Mouse (Mus musculus) CH12.LX (cell line): ENCODE data around the gene Scd3. TPM values are rescaled to one million over a fixed set of nuclear protein-coding genes. Genes with fewer than 3 reads are reported as not detected.
A peak's percentile ranks its signal among the peaks of the same experiment; 100 is the strongest.

ENCODE experiments used
- DNase-seq: peaks from one replicate; pipeline ENCODE4 v3.0.0-alpha.2; 2013; ENCODE audit errors: extremely low read depth
- H3K27ac ChIP-seq: 2 replicates; pipeline ENCODE4 v1.5.1; 2012; ENCODE audit warnings: low read depth, mild to moderate bottlenecking, control low read depth, moderate library complexity; ENCODE audit not compliant: insufficient read depth
- H3K27me3 ChIP-seq: replicated peaks from 2 replicates; pipeline ENCODE3; 2012; ENCODE audit warnings: inconsistent platforms
- H3K36me3 ChIP-seq, 2 experiments: replicated peaks in 1 of 2; 2 replicates each; pipeline versions ENCODE3 to v1.6.1; 2012; ENCODE audit warnings: inconsistent platforms in 1 of 2, low read length in 1 of 2, mild to moderate bottlenecking in 1 of 2, mixed read lengths in 1 of 2, moderate library complexity in 1 of 2; ENCODE audit not compliant: control insufficient read depth in 1 of 2, insufficient read depth in 1 of 2
- H3K4me1 ChIP-seq, 2 experiments: 2 replicates each; pipeline ENCODE4 v1.6.1; 2012; ENCODE audit warnings: inconsistent platforms in 1 of 2, moderate library complexity in 1 of 2; ENCODE audit not compliant: insufficient read depth in 2 of 2, control insufficient read depth in 1 of 2
- H3K4me2 ChIP-seq: 2 replicates; pipeline ENCODE4 v1.6.1; 2012; ENCODE audit warnings: low read depth, mild to moderate bottlenecking, control low read depth; ENCODE audit not compliant: poor library complexity, insufficient read depth, severe bottlenecking
- H3K4me3 ChIP-seq, 3 experiments: fragments of 150-350 bp in 1 of 3; sonication (generic) in 1 of 3; replicated peaks in 1 of 3; 2 replicates each; pipeline versions ENCODE3 to v1.5.1; 2011 to 2012; ENCODE audit warnings: low read depth in 2 of 3, low read length in 2 of 3, mild to moderate bottlenecking in 2 of 3, moderate library complexity in 2 of 3, control low read depth in 1 of 3, improper control_type of control experiment in 1 of 3, inconsistent platforms in 1 of 3, mixed read lengths in 1 of 3; ENCODE audit not compliant: poor library complexity in 1 of 3
- H3K79me2 ChIP-seq: replicated peaks from 2 replicates; pipeline ENCODE4 v1.6.1; 2012; ENCODE audit warnings: mild to moderate bottlenecking, moderate library complexity; ENCODE audit not compliant: control insufficient read depth, poor library complexity, insufficient read depth, severe bottlenecking; ENCODE audit errors: extremely low read depth
- H3K9ac ChIP-seq: 2 replicates; pipeline ENCODE4 v1.6.1; 2012; ENCODE audit warnings: low read depth, mild to moderate bottlenecking, control low read depth, moderate library complexity; ENCODE audit not compliant: insufficient read depth
- H3K9me3 ChIP-seq: replicated peaks from 2 replicates; pipeline ENCODE3; 2012; ENCODE audit warnings: low read length, inconsistent platforms, mixed read lengths
- CHD2 ChIP-seq: IDR thresholded peaks from 2 replicates; pipeline ENCODE4 v1.6.1; 2011; ENCODE audit warnings: low read length, improper control_type of control experiment
- CTCF ChIP-seq, 2 experiments: IDR thresholded peaks in 1 of 2; conservative IDR thresholded peaks in 1 of 2; 2 replicates each; pipeline ENCODE4 v1.5.1; 2011 to 2012; ENCODE audit warnings: low read depth in 2 of 2, low read length in 2 of 2, improper control_type of control experiment in 1 of 2, inconsistent platforms in 1 of 2, mild to moderate bottlenecking in 1 of 2, moderate library complexity in 1 of 2
- E2F4 ChIP-seq: IDR thresholded peaks from 2 replicates; pipeline ENCODE4 v1.6.1; 2011; ENCODE audit warnings: low read depth, low read length, improper control_type of control experiment; ENCODE audit not compliant: insufficient replicate concordance
- ELF1 ChIP-seq: IDR thresholded peaks from 2 replicates; pipeline ENCODE4 v1.6.1; 2014; ENCODE audit warnings: low read depth, mild to moderate bottlenecking, inconsistent platforms, low read length, improper control_type of control experiment
- ETS1 ChIP-seq: conservative IDR thresholded peaks from 2 replicates; pipeline ENCODE4 v1.6.1; 2012; ENCODE audit warnings: low read depth, mild to moderate bottlenecking, inconsistent platforms, low read length, improper control_type of control experiment, moderate library complexity
- HCFC1 ChIP-seq: IDR thresholded peaks from 2 replicates; pipeline ENCODE4 v1.6.1; 2012; ENCODE audit warnings: low read depth, mild to moderate bottlenecking, inconsistent platforms, low read length, improper control_type of control experiment
- IRF4 ChIP-seq: IDR thresholded peaks from 2 replicates; pipeline ENCODE4 v1.6.1; 2014; ENCODE audit warnings: low read depth, mild to moderate bottlenecking, inconsistent platforms, low read length, improper control_type of control experiment
- JUND ChIP-seq: conservative IDR thresholded peaks from 2 replicates; pipeline ENCODE4 v1.6.1; 2011; ENCODE audit warnings: low read depth, low read length, improper control_type of control experiment
- KAT2A ChIP-seq: IDR thresholded peaks from 2 replicates; pipeline ENCODE4 v1.6.1; 2012; ENCODE audit warnings: low read length, improper control_type of control experiment, inconsistent platforms; ENCODE audit not compliant: insufficient replicate concordance
- MAFK ChIP-seq: IDR thresholded peaks from 2 replicates; pipeline ENCODE4 v1.6.1; 2011; ENCODE audit warnings: low read length, improper control_type of control experiment; ENCODE audit not compliant: insufficient replicate concordance
- MAX ChIP-seq: IDR thresholded peaks from 2 replicates; pipeline ENCODE4 v1.6.1; 2011; ENCODE audit warnings: low read length, improper control_type of control experiment
- MAZ ChIP-seq: IDR thresholded peaks from 2 replicates; pipeline ENCODE4 v1.6.1; 2012; ENCODE audit warnings: low read depth, mild to moderate bottlenecking, inconsistent platforms, low read length, improper control_type of control experiment, moderate library complexity
- MEF2A ChIP-seq: IDR thresholded peaks from 2 replicates; pipeline ENCODE4 v1.6.1; 2014; ENCODE audit warnings: low read depth, mild to moderate bottlenecking, inconsistent platforms, low read length, improper control_type of control experiment, borderline replicate concordance
- MYC ChIP-seq: IDR thresholded peaks from 2 replicates; pipeline ENCODE4 v1.6.1; 2011; ENCODE audit warnings: low read depth, mild to moderate bottlenecking, improper control_type of control experiment, low read length
- NELFE ChIP-seq: IDR thresholded peaks from 2 replicates; pipeline ENCODE4 v1.6.1; 2011; ENCODE audit warnings: low read depth, low read length, improper control_type of control experiment
- PAX5 ChIP-seq: IDR thresholded peaks from 2 replicates; pipeline ENCODE4 v1.6.1; 2012; ENCODE audit warnings: low read length, inconsistent platforms, mixed read lengths
- POLR2A ChIP-seq: IDR thresholded peaks from 2 replicates; pipeline ENCODE4 v1.6.1; 2011; ENCODE audit warnings: low read depth, mild to moderate bottlenecking, improper control_type of control experiment, low read length
- RAD21 ChIP-seq: IDR thresholded peaks from 2 replicates; pipeline ENCODE4 v1.6.1; 2011; ENCODE audit warnings: low read depth, mild to moderate bottlenecking, low read length, improper control_type of control experiment, moderate library complexity
- SIN3A ChIP-seq: IDR thresholded peaks from 2 replicates; pipeline ENCODE4 v1.6.1; 2012; ENCODE audit warnings: low read length, improper control_type of control experiment, inconsistent platforms
- SMC3 ChIP-seq: IDR thresholded peaks from 2 replicates; pipeline ENCODE4 v1.6.1; 2011; ENCODE audit warnings: low read depth, low read length, improper control_type of control experiment
- TBP ChIP-seq: conservative IDR thresholded peaks from 2 replicates; pipeline ENCODE4 v1.6.1; 2011; ENCODE audit warnings: low read depth, low read length, improper control_type of control experiment
- TCF12 ChIP-seq: IDR thresholded peaks from 2 replicates; pipeline ENCODE4 v1.6.1; 2014; ENCODE audit warnings: low read depth, mild to moderate bottlenecking, inconsistent platforms, low read length, improper control_type of control experiment
- UBTF ChIP-seq: IDR thresholded peaks from 2 replicates; pipeline ENCODE4 v1.6.1; 2012; ENCODE audit warnings: low read depth, mild to moderate bottlenecking, inconsistent platforms, low read length, improper control_type of control experiment, moderate library complexity
- USF1 ChIP-seq: IDR thresholded peaks from 2 replicates; pipeline ENCODE4 v1.6.1; 2014; ENCODE audit warnings: low read depth, mild to moderate bottlenecking, inconsistent platforms, low read length, improper control_type of control experiment
- USF2 ChIP-seq: conservative IDR thresholded peaks from 2 replicates; pipeline ENCODE4 v1.6.1; 2011; ENCODE audit warnings: low read depth, low read length, improper control_type of control experiment
- ZKSCAN1 ChIP-seq: IDR thresholded peaks from 2 replicates; pipeline ENCODE4 v1.6.1; 2012; ENCODE audit warnings: low read depth, inconsistent platforms, low read length, improper control_type of control experiment, borderline replicate concordance
- ZNF384 ChIP-seq: IDR thresholded peaks from 2 replicates; pipeline ENCODE4 v1.6.1; 2012; ENCODE audit warnings: low read depth, low read length, improper control_type of control experiment, inconsistent platforms
- dilution Hi-C: fragments of 300-500 bp; cut with MboI; formaldehyde crosslinking; loops from 2 replicates; pipeline ENCODE4 v1.14.3; 2020; ENCODE audit warnings: low sequenced_read_pairs; ENCODE audit not compliant: extremely low pct_unique_long_range_greater_than_20kb, extremely low pct_ligation_motif_present
- in situ Hi-C: fragments of 300-500 bp; cut with MboI; formaldehyde crosslinking; loops from 3 replicates; pipeline ENCODE4 v1.14.3; 2019; ENCODE audit warnings: low sequenced_read_pairs, low pct_ligation_motif_present, low pct_unique_long_range_greater_than_20kb, mixed read lengths
- polyA plus RNA-seq: library from polyadenylated mRNA; unstranded; fragments of >175 nt; gene quantifications from 2 replicates; pipeline ENCODE4 v1.2.1, GENCODE M21; 2012; ENCODE audit warnings: low read depth; ENCODE audit not compliant: insufficient read length
- total RNA-seq, 2 experiments: library from RNA; depleted of rRNA; stranded (reverse); fragments of 300-350 nt in 1 of 2; fragments of >200 nt in 1 of 2; gene quantifications; 2 replicates each; pipeline ENCODE4 v1.2.3; 2012 to 2014

The Scd3 gene
- total and polyA plus RNA-seq, 3 experiments: not detected

DNA sequence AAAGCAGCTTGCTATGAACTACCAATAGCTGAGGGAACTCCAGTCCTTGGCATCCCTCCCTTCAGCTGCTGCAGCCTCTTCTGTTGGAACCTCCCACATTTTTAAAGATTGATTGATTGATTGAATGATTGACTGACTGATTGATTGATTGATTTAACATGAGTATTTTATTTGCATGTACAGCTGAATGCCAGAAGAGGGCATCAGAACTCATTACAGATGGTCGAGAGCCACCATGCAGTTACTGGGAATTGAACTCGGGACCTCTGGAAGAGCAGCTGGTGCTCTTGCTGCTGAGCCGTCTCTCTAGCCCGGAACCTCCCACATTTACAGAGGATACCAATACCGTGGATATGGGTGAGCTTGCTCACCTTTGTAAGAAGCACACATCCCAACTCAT, 57.4 kb downstream of the Scd3 start:
- dilution Hi-C loops: no loop called here
- TF ChIP-seq USF2 (no peak), TCF12 (no peak), MAZ (no peak), ZNF384 (no peak), TBP (no peak), MEF2A (no peak), IRF4 (no peak), POLR2A (no peak), USF1 (no peak), MAFK (no peak), NELFE (no peak), KAT2A (no peak), SMC3 (peak; percentile 59), CTCF (conservative IDR thresholded peaks at IDR 0.05 in 1 of 2, IDR thresholded peaks at IDR 0.05 in 1 of 2; ENCODE audit: low read depth in 2 of 2, low read length in 2 of 2) (peak in 1 of 2 experiments; percentile 60; a peak in 2 of 4 replicates), E2F4 (no peak), MAX (no peak), RAD21 (peak; percentile 44), JUND (no peak), CHD2 (no peak)
- DNase-seq: no peak

GRCm38 (mm10) chr19:44261774-44262173, 58.7 kb downstream of the Scd3 start:
- dilution Hi-C loops: no loop called here
- TF ChIP-seq TCF12: no peak
- TF ChIP-seq TBP: no peak
- no peak for TF ChIP-seq USF1
- TF ChIP-seq NELFE: no peak
- TF ChIP-seq MEF2A: no peak
- no peak for TF ChIP-seq MAFK
- TF ChIP-seq MAX: no peak
- no peak for TF ChIP-seq MYC
- no peak for TF ChIP-seq MAZ
- no peak for TF ChIP-seq HCFC1
- no peak for TF ChIP-seq PAX5
- TF ChIP-seq ETS1: no peak
- TF ChIP-seq ELF1: no peak
- no peak for TF ChIP-seq UBTF
- no peak for TF ChIP-seq ZKSCAN1
- no peak for TF ChIP-seq SIN3A
- TF ChIP-seq CHD2: no peak
- no peak for TF ChIP-seq ZNF384

More for the DNA sequence above, 57.4 kb downstream of the Scd3 start:
- Histone ChIP-seq H3K27me3 (no peaks in the 10 kb centered on the region), H3K4me2 (no peak overlapping the region), H3K36me3 (peaks cover 7 to 20% of the 10 kb centered on the region in 2 experiments), H3K4me3 (no peak overlapping the region), H3K4me1 (peaks cover 11 to 63% of the 10 kb centered on the region in 2 experiments), H3K9me3 (no peaks in the 10 kb centered on the region), H3K9ac (no peak overlapping the region), H3K79me2 (peaks cover 7% of the 10 kb centered on the region), H3K27ac (no peak overlapping the region)
- in situ Hi-C loops: no loop called here

More at GRCm38 (mm10) chr19:44261774-44262173, 58.7 kb downstream of the Scd3 start:
- H3K4me2 ChIP-seq: no peak overlapping the region
- H3K9me3 ChIP-seq: no peaks in the 10 kb centered on the region
- H3K36me3 ChIP-seq: peaks cover 7 to 20% of the 10 kb centered on the region in 2 experiments
- no peak for DNase-seq
- no peak overlapping the region for H3K27ac ChIP-seq
- no peak overlapping the region for H3K4me3 ChIP-seq
- no peaks in the 10 kb centered on the region for H3K27me3 ChIP-seq
- in situ Hi-C loops: no loop called here
- no peak overlapping the region for H3K9ac ChIP-seq
- peaks cover 7% of the 10 kb centered on the region for H3K79me2 ChIP-seq
- peaks cover 11 to 61% of the 10 kb centered on the region in 2 experiments for H3K4me1 ChIP-seq
